Comparison of ENCODE assay signal across 16 mouse cellular contexts in genomic region chr10:59402899-59403792, GRCm38 (mm10). TPM values are rescaled to one million over a fixed set of nuclear protein-coding genes. Genes with fewer than 3 reads are reported as not detected.
DNase-seq lines count a peak whose midpoint lies in the region; ATAC-seq and TF ChIP-seq lines count a peak whose summit lies in the region.
"Had no signal": no experiment of that assay in that cellular context is flagged by ENCODE, and none has a peak within 500 bp of the region (broad histone marks: within the 10 kb centered on the region; RNA-seq: fewer than 3 reads in every experiment).

Gene Pla2g12b (plus strand): TSS chr10:59403660.

- H3K9me3 ChIP-seq in heart, embryonic 16.5 days (replicated peaks; ENCODE audit: control insufficient read depth, low read length), result no peaks in the 10 kb centered on the region
- H3K9me3 ChIP-seq in intestine, embryonic 16.5 days (ENCODE audit: control insufficient read depth, low read length), result no peaks in the 10 kb centered on the region
- no peaks in the 10 kb centered on the region for H3K9me3 ChIP-seq in liver, embryonic 12.5 days (replicated peaks)
- no peaks in the 10 kb centered on the region for H3K9me3 ChIP-seq in stomach, postnatal 0 days (ENCODE audit: control insufficient read depth, low read length)
- H3K9me3 ChIP-seq: limb, embryonic 10.5 days; neural tube, embryonic 13.5 days had no signal

- H3K4me2 ChIP-seq in heart, embryonic 16.5 days (ENCODE audit: low read depth, low read length), result peak within 1 kb of the TSS; percentile 13
- H3K4me2 ChIP-seq in intestine, embryonic 16.5 days (ENCODE audit: low read depth, low read length), result peak within 1 kb of the TSS; percentile 45
- H3K4me2 ChIP-seq in liver, embryonic 12.5 days, result peak within 1 kb of the TSS; percentile 45
- H3K4me2 ChIP-seq in stomach, postnatal 0 days (replicated peaks; ENCODE audit: low read depth), result peak within 1 kb of the TSS; percentile 41
- H3K4me2 ChIP-seq: neural tube, embryonic 13.5 days had no signal

- no peak within 1 kb of the TSS for H3K9ac ChIP-seq in heart, embryonic 16.5 days (ENCODE audit: low read length)
- H3K9ac ChIP-seq in intestine, embryonic 16.5 days (ENCODE audit: low read depth, low read length), result peak within 1 kb of the TSS; percentile 70
- H3K9ac ChIP-seq in liver, embryonic 12.5 days, result peak within 1 kb of the TSS; percentile 39; the same call in 1 of the 2 replicates
- H3K9ac ChIP-seq in stomach, postnatal 0 days (ENCODE audit: low read length), result peak within 1 kb of the TSS; percentile 55
- H3K9ac ChIP-seq: neural tube, embryonic 13.5 days had no signal

- H3K27me3 ChIP-seq in heart, embryonic 16.5 days (ENCODE audit: control insufficient read depth, insufficient read depth, low read length), result no peaks in the 10 kb centered on the region
- H3K27me3 ChIP-seq in intestine, embryonic 16.5 days (replicated peaks; ENCODE audit: control insufficient read depth, insufficient read depth, low read length), result no peaks in the 10 kb centered on the region
- no peaks in the 10 kb centered on the region for H3K27me3 ChIP-seq in liver, embryonic 12.5 days (replicated peaks)
- H3K27me3 ChIP-seq in stomach, postnatal 0 days (ENCODE audit: control insufficient read depth, insufficient read depth, low read length), result no peaks in the 10 kb centered on the region
- H3K27me3 ChIP-seq: neural tube, embryonic 13.5 days had no signal

- no peak within 1 kb of the TSS for H3K4me3 ChIP-seq in heart, embryonic 16.5 days (ENCODE audit: low read length)
- H3K4me3 ChIP-seq in intestine, embryonic 16.5 days (ENCODE audit: low read length), result peak within 1 kb of the TSS; percentile 48
- H3K4me3 ChIP-seq in liver, embryonic 12.5 days, result peak within 1 kb of the TSS; percentile 37
- peak within 1 kb of the TSS; percentile 21 for H3K4me3 ChIP-seq in stomach, postnatal 0 days (ENCODE audit: low read depth, low read length)
- H3K4me3 ChIP-seq: limb, embryonic 10.5 days; neural tube, embryonic 13.5 days had no signal

- no peak for TF ChIP-seq CTCF in stomach, postnatal 0 days (IDR thresholded peaks at IDR 0.05; ENCODE audit: low read depth)

- H3K27ac ChIP-seq in heart, embryonic 16.5 days (ENCODE audit: low read length), result no peak within 1 kb of the TSS
- H3K27ac ChIP-seq in intestine, embryonic 16.5 days (ENCODE audit: low read length), result peak within 1 kb of the TSS; percentile 85
- H3K27ac ChIP-seq in liver, embryonic 12.5 days, result peak within 1 kb of the TSS; percentile 71
- H3K27ac ChIP-seq in stomach, postnatal 0 days (replicated peaks), result peak within 1 kb of the TSS; percentile 85
- H3K27ac ChIP-seq: limb, embryonic 10.5 days; neural tube, embryonic 13.5 days had no signal

- WGBS in heart, embryonic 16.5 days, result 45% methylated on average over 21 of the region's 21 CpGs
- 48% methylated on average over 21 of the region's 21 CpGs for WGBS in intestine, embryonic 16.5 days
- WGBS in liver, embryonic 12.5 days (ENCODE audit: insufficient replicate concordance), result 56% methylated on average over 21 of the region's 21 CpGs
- WGBS in stomach, postnatal 0 days, result 53% methylated on average over 21 of the region's 21 CpGs

- H3K36me3 ChIP-seq in heart, embryonic 16.5 days (ENCODE audit: control insufficient read depth, insufficient read depth), result no peaks in the 10 kb centered on the region
- no peaks in the 10 kb centered on the region for H3K36me3 ChIP-seq in intestine, embryonic 16.5 days (ENCODE audit: control insufficient read depth, insufficient read depth, low read length)
- H3K36me3 ChIP-seq in liver, embryonic 12.5 days, result no peaks in the 10 kb centered on the region
- H3K36me3 ChIP-seq in stomach, postnatal 0 days (ENCODE audit: control insufficient read depth, insufficient read depth, low read length), result no peaks in the 10 kb centered on the region
- H3K36me3 ChIP-seq: limb, embryonic 10.5 days; neural tube, embryonic 13.5 days had no signal

- no peak for ATAC-seq in heart, embryonic 16.5 days (replicated peaks; ENCODE audit: extremely low read depth, insufficient read depth, low FRiP score)
- peak; percentile 95 for ATAC-seq in intestine, embryonic 16.5 days
- ATAC-seq in liver, embryonic 12.5 days, result peak; percentile 89
- peak; percentile 86 for ATAC-seq in stomach, postnatal 0 days (ENCODE audit: low FRiP score, low TSS enrichment)
- ATAC-seq: inflammation-experienced regulatory T-cells, adult 6 months; midbrain, embryonic 16.5 days had no signal

- H3K4me1 ChIP-seq in heart, embryonic 16.5 days (ENCODE audit: control insufficient read depth, insufficient read depth, low read length), result peaks cover 3% of the 10 kb centered on the region; the same call in 1 of the 2 replicates
- no peaks in the 10 kb centered on the region for H3K4me1 ChIP-seq in intestine, embryonic 16.5 days (ENCODE audit: control insufficient read depth, insufficient read depth, low read length)
- H3K4me1 ChIP-seq in liver, embryonic 12.5 days, result no peaks in the 10 kb centered on the region
- H3K4me1 ChIP-seq in stomach, postnatal 0 days (replicated peaks; ENCODE audit: control insufficient read depth, insufficient read depth), result no peaks in the 10 kb centered on the region; the same call in 1 of the 2 replicates

- TF ChIP-seq EP300 in stomach, postnatal 0 days (optimal IDR thresholded peaks at IDR 0.05), result no peak

- no peak for DNase-seq in heart, adult 8-10 months (ENCODE audit: low spot score)
- peak; percentile 60 for DNase-seq in stomach, postnatal 0 days (ENCODE audit: low spot score)
- no peak for DNase-seq in retina, postnatal 1 day
- DNase-seq in adipocyte (ENCODE audit: low spot score), result no peak
- DNase-seq: cerebellum, adult 18-20 months; thymus, adult 18-20 months had no signal

RNA-seq across cellular contexts. Expression of gene Pla2g12b, which starts in this region (rescaled TPM):
- 0.30 TPM in 1 of 2 replicates, not detected in the other for polyA plus RNA-seq in heart, embryonic 16.5 days (2015; fragmentation: Nextera tagmentation; extraction: Ambion mirVana)
- total RNA-seq in heart, adult 8-10 months (2022), result not detected
- polyA plus RNA-seq in intestine, embryonic 16.5 days (2015; fragmentation: Nextera tagmentation; extraction: Ambion mirVana), result 62.2 and 69.1 TPM in 2 replicates
- 39.0 and 41.3 TPM in 2 replicates for polyA plus RNA-seq in liver, embryonic 12.5 days (2016; fragmentation: Nextera tagmentation; extraction: Ambion mirVana)
- polyA plus RNA-seq in stomach, postnatal 0 days (2015; fragmentation: Nextera tagmentation; extraction: Ambion mirVana), result 34.6 and 38.5 TPM in 2 replicates
- total RNA-seq: megakaryocyte, adult 5-6 weeks had no signal
- polyA plus RNA-seq: brain, embryonic 14.5 days; inflammation-experienced regulatory T-cells, adult 6 months; limb, embryonic 10.5 days; midbrain, embryonic 16.5 days; neural tube, embryonic 13.5 days; spleen, adult 2 months had no signal

Comparison
In these comparisons a context has a peak if more than half of its experiments do, and no peak if none do; other contexts are left out.
1. RNA of gene Pla2g12b (polyA plus RNA-seq): 62.2 to 69.1 TPM in intestine, embryonic 16.5 days, 39.0 to 41.3 TPM in liver, embryonic 12.5 days and 34.6 to 38.5 TPM in stomach, postnatal 0 days; 0.30 TPM in heart, embryonic 16.5 days; every median in the first group is over 10 times any median in the second.
2. Peak in every context shown above with its lines, with median percentiles within 50 percentile points of each other: H3K4me2 ChIP-seq.